Mouse (Mus musculus) frontal cortex, adult (tissue): ENCODE measurements around the gene Pnma5.

Source experiments
- ATAC-seq: cut with Nextera tagmentation; 2 replicates; pipeline ENCODE4 v1.9.2; 2017; ENCODE audit warnings: mild to moderate bottlenecking, moderate library complexity, mixed read lengths; ENCODE audit not compliant: low TSS enrichment

Gene Pnma5

DNA sequence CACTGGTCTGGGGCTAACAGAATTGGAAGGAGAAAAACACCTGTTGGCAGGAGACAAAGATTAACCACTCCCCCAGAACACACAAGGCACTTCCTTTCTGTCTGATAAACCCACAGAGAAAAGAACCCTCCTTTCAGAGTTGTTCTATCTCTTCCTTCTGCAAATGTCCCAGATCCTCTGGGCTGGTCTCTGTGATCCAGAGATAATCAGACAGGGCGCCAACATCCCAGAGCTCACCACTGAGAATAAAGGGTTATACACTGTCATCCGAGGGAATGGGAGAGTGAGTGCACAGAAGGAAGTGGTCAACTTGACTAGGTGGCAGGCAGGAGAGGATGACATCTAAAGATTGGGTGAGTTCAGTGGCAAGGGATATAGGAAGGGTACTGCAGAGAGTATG lies 51.3 kb downstream of the Pnma5 start:
- no peak for ATAC-seq
